In genomic region chr9:112841473-112841872, GRCm38 (mm10) we compare ENCODE assay signal across 27 mouse cellular contexts.
"Had no signal": no experiment of that assay in that cellular context is flagged by ENCODE, and none has a peak within 500 bp of the region (broad histone marks: within the 10 kb centered on the region; RNA-seq: fewer than 3 reads in every experiment).

No protein-coding gene starts in this region.

- H3K27ac ChIP-seq: gastrocnemius, adult 2 months; heart, embryonic 10.5 days; hindbrain, embryonic 10.5 days; hindbrain, embryonic 12.5 days; hindbrain, embryonic 14.5 days; intestine, embryonic 15.5 days; layer of hippocampus, adult 2 months; left cerebral cortex, adult 2 months; limb, embryonic 10.5 days; limb, embryonic 12.5 days; liver, embryonic 13.5 days; liver, embryonic 15.5 days had no signal

- ATAC-seq: hindbrain, embryonic 16.5 days; inflammation-experienced regulatory T-cells, adult 6 months; intestine, embryonic 15.5 days; intestine, postnatal 0 days; liver, postnatal 0 days had no signal

- H3K9me3 ChIP-seq: heart, embryonic 10.5 days; heart, embryonic 12.5 days; hindbrain, embryonic 10.5 days; hindbrain, embryonic 12.5 days; intestine, embryonic 15.5 days; limb, embryonic 10.5 days; limb, embryonic 12.5 days; liver, embryonic 15.5 days had no signal

- H3K27me3 ChIP-seq: heart, embryonic 12.5 days; hindbrain, embryonic 12.5 days; intestine, embryonic 15.5 days; limb, embryonic 12.5 days; liver, embryonic 13.5 days; liver, embryonic 15.5 days had no signal

- H3K9ac ChIP-seq: heart, embryonic 12.5 days; hindbrain, embryonic 12.5 days; hindbrain, embryonic 14.5 days; intestine, embryonic 15.5 days; limb, embryonic 12.5 days; liver, embryonic 13.5 days; liver, embryonic 15.5 days; liver, postnatal 0 days had no signal

- H3K36me3 ChIP-seq: heart, embryonic 10.5 days; heart, embryonic 12.5 days; hindbrain, embryonic 10.5 days; hindbrain, embryonic 12.5 days; intestine, embryonic 15.5 days; limb, embryonic 10.5 days; limb, embryonic 12.5 days; liver, embryonic 13.5 days; liver, embryonic 15.5 days had no signal

- H3K4me3 ChIP-seq: gastrocnemius, adult 2 months; heart, embryonic 10.5 days; heart, embryonic 12.5 days; hindbrain, embryonic 10.5 days; hindbrain, embryonic 12.5 days; intestine, embryonic 15.5 days; layer of hippocampus, adult 2 months; left cerebral cortex, adult 2 months; limb, embryonic 10.5 days; limb, embryonic 12.5 days; liver, embryonic 13.5 days; liver, embryonic 15.5 days had no signal

- H3K4me2 ChIP-seq: heart, embryonic 12.5 days; hindbrain, embryonic 12.5 days; hindbrain, embryonic 14.5 days; intestine, embryonic 15.5 days; limb, embryonic 12.5 days; liver, embryonic 11.5 days; liver, embryonic 13.5 days; liver, embryonic 15.5 days had no signal

- DNase-seq: gastrocnemius, adult 2 months; gastrocnemius, postnatal 10 days; gastrocnemius, postnatal 25 days; heart, postnatal 10 days; heart, postnatal 4 days; kidney, adult 18-20 months; kidney, adult 8-10 months; kidney, postnatal 25 days; kidney, postnatal 4 days; liver; liver, embryonic 13.5 days; liver, postnatal 0 days had no signal

- H3K4me1 ChIP-seq: heart, embryonic 10.5 days; heart, embryonic 12.5 days; hindbrain, embryonic 10.5 days; hindbrain, embryonic 12.5 days; intestine, embryonic 15.5 days; limb, embryonic 10.5 days; limb, embryonic 12.5 days; liver, embryonic 13.5 days; liver, embryonic 15.5 days had no signal
